Mouse (Mus musculus) cerebellum, adult 18-20 months (tissue): ENCODE results near the gene Ptpa.
"Not testable (repeated sequence)": the region's sequence is repeated elsewhere in the genome, so short reads cannot be mapped to it uniquely, and the experiment has no call there.

Experiments
- DNase-seq, 2 experiments: peaks; one replicate each; pipeline ENCODE4 v3.0.0; 2021

Ptpa gene

GRCm38 (mm10) chr2:30402843-30403242 is 13.0 kb upstream of the Ptpa start:
- DNase-seq: peak in 1 of 2 experiments; percentile 40

- peak; percentile 46 to 60 for DNase-seq
These were observed 12.0 kb upstream of the Ptpa start for GRCm38 (mm10) chr2:30403870-30404269.

- no peak for DNase-seq
These were observed 8.6 kb upstream of the Ptpa start for GRCm38 (mm10) chr2:30407221-30407620.

GRCm38 (mm10) chr2:30407778-30408177 is 8.1 kb upstream of the Ptpa start:
- no peak for DNase-seq

- no peak for DNase-seq
These were observed 7.3 kb upstream of the Ptpa start for GRCm38 (mm10) chr2:30408452-30409100.

GRCm38 (mm10) chr2:30409454-30410176 is 6.2 kb upstream of the Ptpa start:
- DNase-seq: no peak

- peak; percentile 50 to 51 for DNase-seq
These were observed 2.5 kb upstream of the Ptpa start for GRCm38 (mm10) chr2:30413038-30413973.

GRCm38 (mm10) chr2:30414101-30414500 is 1.7 kb upstream of the Ptpa start:
- DNase-seq: peak; percentile 56 to 66

- DNase-seq: peak in 1 of 2 experiments; percentile 34
These were observed 1.2 kb upstream of the Ptpa start for GRCm38 (mm10) chr2:30414681-30415080.

GRCm38 (mm10) chr2:30415157-30415935 is 493 bp upstream of the Ptpa start, which contains the start of gene Crat:
Gene Crat (minus strand): TSS chr2:30415813.
- DNase-seq: peak; percentile 94 to 96

GRCm38 (mm10) chr2:30416649-30416965 is 768 bp downstream of the Ptpa start:
- no peak for DNase-seq

- not testable (repeated sequence) for DNase-seq
These were observed 1.3 kb downstream of the Ptpa start for GRCm38 (mm10) chr2:30417154-30417553.

GRCm38 (mm10) chr2:30417595-30418165 is 1.8 kb downstream of the Ptpa start:
- no peak for DNase-seq

- DNase-seq: no peak
These were observed 2.4 kb downstream of the Ptpa start for GRCm38 (mm10) chr2:30418259-30418658.

- peak in 1 of 2 experiments; percentile 37 for DNase-seq
These were observed 3.3 kb downstream of the Ptpa start for GRCm38 (mm10) chr2:30419112-30419511.

- no peak for DNase-seq
These were observed 5.6 kb downstream of the Ptpa start for GRCm38 (mm10) chr2:30421432-30421831.

- DNase-seq: peak; percentile 57 to 59
These were observed 13.3 kb downstream of the Ptpa start for GRCm38 (mm10) chr2:30429156-30429555.

GRCm38 (mm10) chr2:30435326-30436155 is 19.7 kb downstream of the Ptpa start:
- DNase-seq: peak; percentile 73 to 77

- DNase-seq: peak in 1 of 2 experiments; percentile 33
These were observed 20.3 kb downstream of the Ptpa start for GRCm38 (mm10) chr2:30436156-30436545.

GRCm38 (mm10) chr2:30436809-30437208 is 21.0 kb downstream of the Ptpa start:
- DNase-seq: no peak

- DNase-seq: no peak
These were observed 22.0 kb downstream of the Ptpa start for GRCm38 (mm10) chr2:30437791-30438190.
